Mouse (Mus musculus): ENCODE data around the gene Ston2. TPM values are rescaled to one million over a fixed set of nuclear protein-coding genes. Genes with fewer than 3 reads are reported as not detected.

Ston2 gene
- total RNA-seq (2021): 10 to 100 TPM; 24.7 to 33.3 TPM
- long read RNA-seq, experiment 1, partial matches to known transcripts: 0 of 2 reads
- long read RNA-seq, experiment 1, other reads (novel, unspliced or antisense): 2 of 2 reads
- long read RNA-seq, experiment 2, partial matches to known transcripts: 1 of 7 reads
- long read RNA-seq, experiment 2, other reads (novel, unspliced or antisense): 6 of 7 reads

GRCm38 (mm10) chr12:91787959-91788437 lies at the start of gene Ston2:
TSS of gene Ston2 (minus strand) at chr12:91788387.
- DNase-seq (ENCODE audit: low spot score in 2 of 2): no peak

- DNase-seq (ENCODE audit: low spot score in 2 of 2): no peak
Measured at GRCm38 (mm10) chr12:91837401-91838065, 49.3 kb upstream of the Ston2 start.

DNA sequence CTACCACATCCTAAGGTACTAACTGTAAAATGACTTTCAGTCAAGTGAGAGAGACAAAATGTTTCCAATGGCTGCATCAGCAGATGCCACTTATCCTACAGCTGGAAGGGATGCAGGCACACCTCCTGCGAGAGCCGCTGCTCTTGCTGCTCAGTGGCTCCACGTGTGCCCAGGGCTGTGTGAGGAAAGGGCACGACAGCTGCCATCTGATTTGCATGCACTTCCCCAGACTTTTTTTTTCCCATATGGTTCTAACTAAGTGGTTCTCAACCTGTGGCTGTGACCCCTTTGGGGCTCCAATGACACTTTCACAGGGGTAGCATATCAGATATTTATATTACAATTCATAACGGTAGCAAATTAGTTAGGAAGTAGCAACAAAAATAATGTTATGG lies 45.7 kb upstream of the Ston2 start:
- no peak for DNase-seq (ENCODE audit: low spot score in 2 of 2)

DNA sequence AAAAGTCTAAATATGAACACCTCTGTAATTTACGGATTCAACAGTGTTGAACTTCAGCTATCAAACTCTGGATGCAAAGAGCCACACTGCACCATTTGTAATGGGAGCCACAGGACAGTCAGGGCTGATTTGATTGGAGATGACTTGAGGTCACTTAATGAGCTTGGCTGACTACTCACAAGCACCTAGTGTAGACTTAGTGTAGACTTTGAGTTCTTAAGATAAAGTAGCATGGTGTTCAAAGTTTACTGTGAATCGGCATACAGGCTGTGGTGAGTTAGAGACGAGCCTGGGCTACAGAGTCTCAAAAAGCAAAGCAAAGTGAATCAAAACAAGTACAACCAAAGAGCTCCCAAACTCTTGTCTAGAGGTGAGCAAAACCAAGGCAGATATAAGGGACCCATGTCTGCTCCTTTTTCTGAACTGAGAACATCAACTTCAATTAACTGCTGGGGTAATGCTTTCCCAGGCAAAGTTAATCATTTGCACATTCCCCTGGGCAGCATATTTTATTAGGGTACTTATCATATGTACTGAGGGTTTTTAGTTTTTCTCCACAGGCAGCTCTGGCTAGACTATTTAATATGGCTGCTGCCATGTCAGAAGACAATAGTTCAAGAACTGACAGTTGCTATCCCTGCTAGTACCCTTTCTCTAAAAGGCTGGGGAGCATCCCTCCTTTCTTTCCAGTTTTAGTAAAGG lies 45.2 kb upstream of the Ston2 start:
- DNase-seq (ENCODE audit: low spot score in 2 of 2): no peak

GRCm38 (mm10) chr12:91831410-91831809 lies 43.2 kb upstream of the Ston2 start:
- peak in 1 of 2 experiments; percentile 32 for DNase-seq (ENCODE audit: low spot score in 2 of 2)

DNA sequence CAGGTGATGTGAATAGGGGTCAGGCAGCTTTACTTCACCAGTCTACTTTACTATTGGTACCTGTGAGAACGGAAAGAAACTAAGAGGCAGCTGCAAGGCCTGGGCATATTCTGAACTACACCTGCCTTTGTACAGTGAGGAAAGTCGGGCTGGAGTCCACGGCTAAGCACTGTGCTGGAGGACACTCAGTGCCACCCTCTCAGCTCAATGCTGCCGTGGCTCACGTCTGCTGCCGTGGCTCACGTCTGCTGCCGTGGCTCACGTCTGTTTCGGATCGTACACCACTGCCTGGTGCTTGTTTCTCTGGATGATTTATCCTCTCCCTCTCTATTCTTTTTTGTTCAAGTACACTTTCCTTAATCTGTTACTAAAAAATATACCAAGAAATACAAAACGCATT lies 32.3 kb upstream of the Ston2 start:
- DNase-seq (ENCODE audit: low spot score in 2 of 2): no peak

- no peak for DNase-seq (ENCODE audit: low spot score in 2 of 2)
Measured at GRCm38 (mm10) chr12:91818726-91819125, 30.5 kb upstream of the Ston2 start.

DNA sequence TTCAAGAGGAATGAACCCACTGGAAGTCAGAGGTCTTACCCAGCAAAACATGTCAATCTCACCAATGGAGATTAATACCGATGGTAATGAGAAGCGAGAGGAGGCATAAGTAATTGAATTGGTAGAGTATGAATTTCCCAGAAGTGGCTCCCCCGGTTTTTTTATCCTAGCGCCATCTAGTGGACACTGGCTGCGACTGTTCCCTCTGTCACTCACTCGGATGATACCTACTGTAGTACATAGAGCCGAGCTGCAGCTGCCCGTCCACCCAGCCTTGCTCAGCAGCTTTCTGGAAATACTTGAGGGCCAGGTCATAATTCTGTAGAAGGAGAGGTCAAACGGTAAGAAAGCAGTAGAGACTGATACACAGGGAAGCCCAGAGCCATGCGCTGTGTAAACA lies 27.8 kb upstream of the Ston2 start:
- DNase-seq (ENCODE audit: low spot score in 2 of 2): peak; percentile 54 to 59

DNA sequence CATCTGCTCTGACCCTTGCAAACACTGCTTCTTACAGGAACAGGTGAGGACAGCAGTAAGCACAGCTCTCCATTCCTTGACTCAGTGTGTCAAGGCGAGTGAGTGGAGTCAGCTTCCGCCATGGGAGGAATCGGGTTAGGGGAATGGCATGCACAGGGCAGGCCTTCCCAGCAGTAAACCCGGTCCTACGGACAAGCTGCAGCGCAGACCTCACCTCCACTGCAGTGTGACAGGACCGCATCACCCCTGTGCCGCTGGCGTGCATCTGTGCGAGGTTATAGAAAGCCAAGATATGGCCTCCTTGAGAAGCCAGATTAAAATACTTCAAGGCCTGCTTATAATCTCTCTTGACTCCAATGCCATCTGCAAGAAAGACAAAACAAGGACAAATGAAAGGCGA lies 27.4 kb upstream of the Ston2 start:
- DNase-seq (ENCODE audit: low spot score in 2 of 2): no peak

DNA sequence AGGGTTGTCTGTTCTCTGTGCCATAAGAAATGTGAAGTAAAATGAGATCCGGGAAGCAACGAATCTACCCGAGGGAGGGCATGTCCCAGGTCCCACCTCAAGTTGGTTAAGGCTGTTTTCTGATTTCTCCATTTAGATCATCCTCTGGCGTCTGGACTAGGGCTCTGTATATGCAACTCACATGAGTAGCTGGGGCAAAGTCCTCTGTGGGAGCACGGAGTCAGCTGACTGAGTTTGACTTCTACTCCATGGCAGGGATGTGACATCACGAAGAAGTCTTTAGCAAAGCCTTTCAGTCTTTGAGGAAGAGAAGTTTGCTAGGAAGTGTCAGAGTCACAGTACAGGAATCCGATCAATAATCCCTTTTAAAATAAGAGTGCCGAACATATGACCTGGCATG lies 20.7 kb upstream of the Ston2 start:
- DNase-seq (ENCODE audit: low spot score in 2 of 2): no peak

- DNase-seq (ENCODE audit: low spot score in 2 of 2): no peak
Measured at GRCm38 (mm10) chr12:91807761-91808160, 19.6 kb upstream of the Ston2 start.

DNA sequence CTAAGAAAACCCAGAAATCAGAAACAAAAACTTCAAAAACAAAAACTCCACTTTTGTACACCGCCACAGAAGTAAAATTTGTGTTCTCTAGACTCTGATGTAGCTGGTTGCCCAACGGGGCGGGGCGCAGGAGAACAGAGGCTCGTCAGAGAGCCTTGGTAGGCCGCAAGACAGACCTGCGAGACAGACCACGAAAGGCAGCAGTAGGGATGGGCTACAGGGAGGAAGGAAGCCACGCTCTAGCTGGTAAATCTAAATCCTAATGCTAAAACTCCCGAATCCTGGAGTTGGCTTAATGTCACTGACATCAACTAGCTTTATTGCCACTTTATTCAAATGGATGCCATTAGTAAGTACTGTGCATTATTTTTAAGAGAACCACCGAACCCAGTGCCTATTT lies 18.9 kb upstream of the Ston2 start:
- DNase-seq (ENCODE audit: low spot score in 2 of 2): no peak

DNA sequence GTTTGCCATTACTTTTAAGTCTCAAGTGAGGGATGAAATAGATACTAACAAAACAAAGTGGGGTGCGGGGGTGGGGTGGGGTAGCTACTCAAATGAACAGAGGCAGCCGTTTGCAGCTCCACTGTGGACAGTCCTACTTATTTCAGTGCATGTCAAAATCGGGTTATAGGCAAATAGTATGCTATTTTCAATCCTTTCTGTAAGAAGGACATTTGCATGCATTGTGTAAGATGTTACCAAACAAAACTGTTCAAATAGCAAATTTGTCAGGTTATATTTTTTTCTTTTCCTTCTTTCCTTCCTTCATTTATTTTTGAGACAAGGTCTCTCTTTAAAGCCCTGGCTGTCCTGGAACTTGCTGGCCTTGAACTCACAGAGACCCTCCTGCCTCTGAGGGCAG lies 16.1 kb upstream of the Ston2 start:
- DNase-seq (ENCODE audit: low spot score in 2 of 2): no peak

GRCm38 (mm10) chr12:91803207-91803932 lies 15.2 kb upstream of the Ston2 start:
- DNase-seq (ENCODE audit: low spot score in 2 of 2): peak in 1 of 2 experiments; percentile 30

DNA sequence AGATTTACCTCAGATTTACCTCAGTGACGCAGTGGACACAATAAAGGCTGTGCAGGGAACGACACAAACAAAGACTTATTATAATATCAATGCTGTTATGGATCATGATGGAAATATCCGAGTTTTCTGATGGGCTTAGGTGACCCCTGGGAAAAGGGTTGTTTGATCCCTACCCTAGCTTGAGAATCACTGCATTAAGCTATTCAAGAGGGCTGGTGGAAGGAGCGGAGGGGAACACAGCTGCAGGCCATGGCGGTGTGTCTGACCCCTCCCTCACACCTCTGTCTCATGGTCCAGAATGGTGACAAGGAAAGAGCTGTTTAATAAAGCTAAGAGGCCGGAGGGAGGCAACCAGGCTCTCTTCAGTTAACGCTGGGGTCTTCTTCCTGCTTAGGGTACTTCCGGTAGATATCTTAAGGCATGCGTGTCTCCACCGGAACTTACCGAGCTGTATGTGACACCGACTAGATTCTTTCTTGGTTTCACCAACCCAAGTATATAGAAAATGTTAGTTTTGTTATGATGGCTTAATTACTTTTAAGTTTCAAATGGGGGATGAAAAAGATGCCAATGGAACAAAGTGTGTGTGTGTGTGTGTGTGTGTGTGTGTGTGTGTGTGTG lies 14.5 kb upstream of the Ston2 start:
- no peak for DNase-seq (ENCODE audit: low spot score in 2 of 2)

DNA sequence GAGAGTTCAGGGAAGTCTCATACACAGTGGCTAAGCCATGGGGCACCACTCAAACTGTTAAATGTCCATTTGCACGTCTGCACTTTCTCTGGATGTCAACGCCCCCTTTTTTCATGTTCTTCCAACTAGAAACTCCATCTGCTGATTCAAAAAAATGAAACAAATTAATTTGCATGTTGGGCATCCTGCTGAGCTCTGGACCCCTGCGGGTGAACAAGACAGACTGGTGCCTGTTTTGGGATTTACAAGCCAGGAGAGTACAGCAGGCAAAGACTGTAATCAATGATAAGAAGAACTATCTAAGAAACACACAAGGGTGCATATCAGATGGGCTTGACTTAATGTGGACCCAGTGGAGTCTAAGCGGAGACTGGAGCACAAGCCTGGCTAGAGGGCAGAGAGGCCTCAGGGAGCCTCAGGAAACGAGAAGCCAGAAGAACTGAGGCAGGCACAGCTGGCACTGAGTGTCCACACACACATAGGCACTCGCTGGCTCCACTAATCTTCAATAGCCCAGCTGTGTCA lies 12.7 kb upstream of the Ston2 start:
- no peak for DNase-seq (ENCODE audit: low spot score in 2 of 2)

GRCm38 (mm10) chr12:91799821-91800335 lies 11.7 kb upstream of the Ston2 start:
- DNase-seq (ENCODE audit: low spot score in 2 of 2): no peak

DNA sequence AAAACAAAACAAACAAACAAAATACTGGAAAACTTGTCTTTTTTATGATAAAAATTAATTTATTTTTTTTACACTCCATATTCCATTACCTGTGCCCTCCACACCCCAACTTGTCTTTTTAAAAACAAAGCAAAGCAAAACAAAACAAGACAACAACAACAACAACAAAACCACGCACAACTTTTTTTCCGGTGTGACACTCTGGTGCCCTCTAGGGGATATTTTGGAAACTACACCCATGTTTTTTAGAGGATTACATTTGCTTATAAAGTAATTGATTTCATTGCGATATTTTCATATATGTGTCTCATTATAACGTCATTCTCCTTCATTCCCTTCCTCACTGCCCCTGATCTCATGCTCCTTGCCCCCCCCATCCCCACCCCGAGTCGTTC lies 11.2 kb upstream of the Ston2 start:
- peak in 1 of 2 experiments; percentile 54 for DNase-seq (ENCODE audit: low spot score in 2 of 2)

- DNase-seq (ENCODE audit: low spot score in 2 of 2): no peak
Measured at GRCm38 (mm10) chr12:91798720-91799378, 10.7 kb upstream of the Ston2 start.

DNA sequence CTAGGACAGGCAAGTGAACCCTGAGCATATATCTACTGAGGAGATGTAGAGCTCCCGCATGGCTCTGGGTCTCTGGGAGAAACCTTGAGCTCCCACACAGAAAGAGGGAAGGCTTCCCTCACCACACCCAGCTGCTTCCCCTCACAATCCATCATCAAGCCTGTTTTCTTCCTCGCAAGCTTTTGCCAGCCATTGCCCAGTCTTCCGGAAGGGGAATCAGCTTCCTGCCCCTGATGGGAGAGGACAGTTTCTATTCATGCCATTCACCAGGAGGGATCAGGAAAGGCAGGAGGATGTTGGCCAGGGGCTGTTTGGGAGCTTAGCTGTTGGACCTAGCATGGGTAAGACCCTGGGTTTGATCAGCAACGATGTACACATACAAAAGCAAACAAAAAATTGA lies 8.6 kb upstream of the Ston2 start:
- DNase-seq (ENCODE audit: low spot score in 2 of 2): no peak
